Mouse (Mus musculus) lung, embryonic 15.5 days (tissue): Measurements from ENCODE around the gene Dnajb2. TPM values are rescaled to one million over a fixed set of nuclear protein-coding genes. Genes with fewer than 3 reads are reported as not detected.

Experiments
- ATAC-seq: fragments of 200-750 bp; cut with Nextera tagmentation; 2 replicates; pipeline ENCODE4 v1.8.0; 2017; ENCODE audit warnings: moderate number of reproducible peaks, borderline replicate concordance; ENCODE audit not compliant: low FRiP score, low TSS enrichment; ENCODE audit errors: extremely low read depth
- H3K27ac ChIP-seq: fragments of 300-500 bp; sonication (generic); 2 replicates; pipeline ENCODE4 v1.5.1; 2015; ENCODE audit warnings: moderate library complexity, mild to moderate bottlenecking, inconsistent platforms
- H3K27me3 ChIP-seq: fragments of 300-500 bp; sonication (generic); 2 replicates; pipeline ENCODE4 v1.6.1; 2015; ENCODE audit warnings: inconsistent platforms
- H3K36me3 ChIP-seq: fragments of 300-500 bp; sonication (generic); 2 replicates; pipeline ENCODE4 v1.6.1; 2015; ENCODE audit warnings: inconsistent platforms
- H3K4me1 ChIP-seq: fragments of 300-500 bp; sonication (generic); 2 replicates; pipeline ENCODE4 v1.6.1; 2015; ENCODE audit warnings: inconsistent platforms
- H3K4me2 ChIP-seq: fragments of 300-500 bp; sonication (generic); 2 replicates; pipeline ENCODE4 v1.6.1; 2015; ENCODE audit warnings: inconsistent platforms, mild to moderate bottlenecking, moderate library complexity
- H3K4me3 ChIP-seq: fragments of 300-500 bp; sonication (generic); 2 replicates; pipeline ENCODE4 v1.5.1; 2015; ENCODE audit warnings: mild to moderate bottlenecking, inconsistent platforms
- H3K9ac ChIP-seq: fragments of 300-500 bp; sonication (generic); 2 replicates; pipeline ENCODE4 v1.6.1; 2015; ENCODE audit warnings: inconsistent platforms
- H3K9me3 ChIP-seq: fragments of 300-500 bp; sonication (generic); 2 replicates; pipeline ENCODE4 v1.6.1; 2016; ENCODE audit warnings: inconsistent platforms
- WGBS: fragments of 180-500 bp; shearing (Covaris S2); methylation state at CpG from one replicate; pipeline ENCODE4 v1.1.7; 2015; 5-methylcytosine and 5-hydroxymethylcytosine counted together
- polyA plus RNA-seq: library from polyadenylated mRNA; unstranded; fragments of >200 nt; fragmentation: Nextera tagmentation; extraction: Ambion mirVana; gene quantifications from 2 replicates; pipeline ENCODE4 v1.2.1, GENCODE M21; 2015

Dnajb2 gene
- polyA plus RNA-seq = 30.8 and 33.3 TPM in 2 replicates

- under 1% methylated on average over 64 of the region's 64 CpGs for WGBS
- H3K9me3 ChIP-seq = no peaks in the 10 kb centered on the region
- H3K27me3 ChIP-seq = no peaks in the 10 kb centered on the region
- H3K4me2 ChIP-seq = peak within 1 kb of the TSS; percentile 96
- peak within 1 kb of the TSS; percentile 87 for H3K27ac ChIP-seq
- peak within 1 kb of the TSS; percentile 78 for H3K9ac ChIP-seq
- peaks cover 23% of the 10 kb centered on the region for H3K4me1 ChIP-seq
- ATAC-seq = peak; percentile 93
- H3K36me3 ChIP-seq = no peaks in the 10 kb centered on the region
- peak within 1 kb of the TSS; percentile 80 for H3K4me3 ChIP-seq
Observed at GRCm38 (mm10) chr1:75236117-75237050, at the start of gene Dnajb2. Gene Dnajb2 (plus strand): TSS chr1:75236406.

DNA sequence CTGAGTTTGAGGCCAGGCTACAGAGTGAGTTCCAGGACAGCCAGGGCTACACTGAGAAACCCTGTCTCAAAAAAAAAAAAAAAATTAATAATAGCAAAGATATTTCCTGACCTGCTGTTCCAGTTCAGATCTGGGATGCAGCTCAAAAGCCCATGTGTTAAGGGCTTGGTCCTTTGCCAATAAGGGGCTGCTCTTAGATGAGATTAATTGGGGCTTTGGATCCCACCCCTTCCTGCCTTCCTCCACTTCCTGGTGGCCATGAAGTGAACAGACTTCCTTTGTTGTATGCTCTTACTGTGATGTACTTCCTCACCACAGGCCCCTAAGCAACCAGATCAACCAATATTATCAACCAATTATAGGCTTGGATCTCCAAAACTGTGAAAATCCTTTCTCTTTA lies 49.1 kb upstream of the Dnajb2 start:
- H3K36me3 ChIP-seq = peaks cover 45% of the 10 kb centered on the region
- H3K4me3 ChIP-seq = no peak overlapping the region
- ATAC-seq = no peak
- H3K27me3 ChIP-seq = no peaks in the 10 kb centered on the region
- no peak overlapping the region for H3K4me2 ChIP-seq
- H3K9me3 ChIP-seq = no peaks in the 10 kb centered on the region
- peaks cover 9% of the 10 kb centered on the region for H3K4me1 ChIP-seq
- H3K9ac ChIP-seq = no peak overlapping the region
- H3K27ac ChIP-seq = no peak overlapping the region

DNA sequence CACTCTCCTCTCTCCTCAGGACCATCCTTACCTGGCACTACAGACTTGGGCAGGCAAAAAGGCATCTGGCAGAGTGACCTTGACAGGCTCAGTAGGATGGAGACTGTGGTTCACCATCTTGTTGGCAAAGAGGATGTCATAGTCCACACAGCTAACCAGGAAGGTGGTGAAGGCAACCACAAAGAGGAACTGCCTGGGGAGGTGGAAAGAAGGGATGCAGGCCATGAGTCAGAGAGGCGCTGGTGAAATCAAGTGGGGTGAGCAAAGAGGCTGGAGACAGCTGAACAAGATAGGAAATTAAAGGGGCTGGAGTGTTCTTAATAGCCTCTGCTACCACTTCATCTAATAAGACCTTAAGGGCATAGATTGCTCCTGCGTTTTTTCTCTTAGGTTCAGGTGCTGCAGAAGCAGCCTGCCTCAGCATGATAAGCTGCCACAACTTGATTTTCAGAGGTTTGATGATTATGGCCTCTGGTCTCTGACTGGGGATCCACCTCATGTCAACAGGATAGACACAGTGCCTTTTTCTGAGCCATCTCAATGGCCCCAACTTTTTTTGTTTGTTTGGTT lies 48.2 kb upstream of the Dnajb2 start:
- no peak for ATAC-seq
- Histone ChIP-seq H3K27ac (no peak overlapping the region), H3K9me3 (no peaks in the 10 kb centered on the region), H3K4me1 (peaks cover 13% of the 10 kb centered on the region), H3K27me3 (no peaks in the 10 kb centered on the region), H3K4me2 (no peak overlapping the region), H3K36me3 (peaks cover 37% of the 10 kb centered on the region), H3K9ac (no peak overlapping the region), H3K4me3 (no peak overlapping the region)
- WGBS = 84% methylated on average over 2 of the region's 2 CpGs

- Histone ChIP-seq H3K4me1 (peaks cover 19% of the 10 kb centered on the region), H3K27ac (no peak overlapping the region), H3K9ac (peak overlapping the region; percentile 88), H3K27me3 (no peaks in the 10 kb centered on the region), H3K9me3 (no peaks in the 10 kb centered on the region), H3K36me3 (peaks cover 25% of the 10 kb centered on the region), H3K4me2 (peak overlapping the region; percentile 90; the same call in 1 of the 2 replicates), H3K4me3 (peak overlapping the region; percentile 87; the same call in 1 of the 2 replicates)
- ATAC-seq = no peak
- 36% methylated on average over 2 of the region's 2 CpGs for WGBS
Observed at GRCm38 (mm10) chr1:75190577-75190976, 45.6 kb upstream of the Dnajb2 start.

- WGBS = 33% methylated on average over 5 of the region's 5 CpGs
- ATAC-seq = peak; percentile 39; the same call in 1 of the 2 replicates
- Histone ChIP-seq H3K9ac (peak overlapping the region; percentile 88), H3K9me3 (no peaks in the 10 kb centered on the region), H3K36me3 (peaks cover 18% of the 10 kb centered on the region), H3K27me3 (no peaks in the 10 kb centered on the region), H3K27ac (peak overlapping the region; percentile 70), H3K4me3 (peak overlapping the region; percentile 87), H3K4me2 (peak overlapping the region; percentile 90), H3K4me1 (peaks cover 19% of the 10 kb centered on the region)
Observed at GRCm38 (mm10) chr1:75191258-75191621, 45.0 kb upstream of the Dnajb2 start.

- H3K4me3 ChIP-seq = peak within 1 kb of the TSS; percentile 87
- H3K27me3 ChIP-seq = no peaks in the 10 kb centered on the region
- peaks cover 19% of the 10 kb centered on the region for H3K4me1 ChIP-seq
- ATAC-seq = peak; percentile 99
- WGBS = under 1% methylated on average over 55 of the region's 56 CpGs
- H3K9ac ChIP-seq = peak within 1 kb of the TSS; percentile 91
- peak within 1 kb of the TSS; percentile 90 for H3K27ac ChIP-seq
- H3K36me3 ChIP-seq = peaks cover 17% of the 10 kb centered on the region
- peak within 1 kb of the TSS; percentile 90 for H3K4me2 ChIP-seq
- H3K9me3 ChIP-seq = no peaks in the 10 kb centered on the region
Observed at GRCm38 (mm10) chr1:75191622-75192402, 44.4 kb upstream of the Dnajb2 start, which contains the start of the genes Ankzf1 and Atg9a. Gene Ankzf1 (plus strand): TSS chr1:75192151. Gene Atg9a (minus strand): TSS chr1:75192196.

- H3K27ac ChIP-seq = peak overlapping the region; percentile 90
- under 1% methylated on average over 19 of the region's 19 CpGs for WGBS
- H3K4me1 ChIP-seq = peaks cover 19% of the 10 kb centered on the region
- no peaks in the 10 kb centered on the region for H3K27me3 ChIP-seq
- no peaks in the 10 kb centered on the region for H3K9me3 ChIP-seq
- H3K9ac ChIP-seq = peak overlapping the region; percentile 91
- peaks cover 18% of the 10 kb centered on the region for H3K36me3 ChIP-seq
- peak overlapping the region; percentile 90 for H3K4me2 ChIP-seq
- peak overlapping the region; percentile 87 for H3K4me3 ChIP-seq
- peak; percentile 33; the same call in 1 of the 2 replicates for ATAC-seq
Observed at GRCm38 (mm10) chr1:75192452-75192851, 43.8 kb upstream of the Dnajb2 start.

DNA sequence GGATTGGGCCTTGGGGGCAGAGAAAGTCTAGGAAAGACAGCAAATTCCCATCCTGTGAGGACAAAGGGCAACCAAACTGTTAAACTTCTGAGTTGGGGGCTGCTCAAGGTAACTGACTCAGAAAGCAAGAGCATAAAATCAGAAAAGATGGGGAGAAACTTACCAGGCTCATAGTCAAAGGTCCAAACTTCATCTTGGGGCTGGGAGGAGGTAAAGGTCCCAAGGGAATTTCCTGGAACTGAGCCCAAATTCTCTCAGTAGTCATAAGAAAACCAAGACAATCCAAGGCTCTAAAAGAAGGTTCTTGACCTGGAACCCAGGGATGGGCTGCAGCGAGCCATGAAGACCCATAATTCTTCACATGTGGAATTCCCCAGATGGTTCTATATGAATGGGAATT lies 35.0 kb upstream of the Dnajb2 start:
- Histone ChIP-seq H3K36me3 (peaks cover 36% of the 10 kb centered on the region), H3K27ac (no peak overlapping the region), H3K4me1 (no peaks in the 10 kb centered on the region), H3K4me2 (no peak overlapping the region), H3K9ac (no peak overlapping the region), H3K9me3 (no peaks in the 10 kb centered on the region), H3K27me3 (no peaks in the 10 kb centered on the region), H3K4me3 (no peak overlapping the region)
- 91% methylated on average over 1 of the region's 1 CpGs for WGBS
- ATAC-seq = no peak

DNA sequence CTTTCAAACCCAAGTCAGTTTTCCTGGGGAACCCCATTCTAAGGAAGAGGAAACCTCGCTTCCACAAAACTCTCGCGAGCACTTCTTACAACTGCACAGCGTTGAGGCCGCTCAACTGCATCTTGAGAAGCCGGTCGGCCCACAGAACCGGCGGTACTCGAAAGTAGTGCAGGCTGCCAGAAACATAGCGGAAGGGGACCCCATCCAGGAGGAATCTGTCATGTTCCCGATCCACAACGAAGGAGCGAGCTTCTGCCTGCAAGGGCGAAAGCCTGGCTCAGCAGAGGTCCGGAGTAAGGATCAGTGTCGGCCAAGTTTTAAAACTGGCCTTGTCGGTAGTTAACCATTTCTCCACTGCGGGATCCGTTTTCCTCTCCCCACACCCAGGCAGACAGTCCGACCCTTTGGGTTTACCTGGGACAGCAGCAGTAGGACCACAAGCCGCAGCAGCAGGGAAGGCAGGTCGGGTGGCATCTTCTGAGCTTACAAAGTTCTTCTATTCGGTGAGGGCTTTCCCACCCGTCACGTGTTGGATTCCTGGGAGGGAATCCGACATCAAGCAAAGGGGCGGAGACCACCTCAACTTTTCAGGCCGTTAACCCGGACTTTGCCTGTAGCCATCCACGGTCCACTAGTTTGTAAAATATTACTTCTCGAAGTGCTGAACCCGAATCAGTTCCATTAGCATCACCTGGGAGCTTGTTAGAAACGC lies 27.1 kb upstream of the Dnajb2 start:
- peaks cover 17% of the 10 kb centered on the region; the same call in 1 of the 2 replicates for H3K36me3 ChIP-seq
- H3K4me2 ChIP-seq = peak overlapping the region; percentile 81
- H3K9me3 ChIP-seq = no peaks in the 10 kb centered on the region
- no peak for ATAC-seq
- H3K27ac ChIP-seq = peak overlapping the region; percentile 15; the same call in 1 of the 2 replicates
- peaks cover 39% of the 10 kb centered on the region for H3K4me1 ChIP-seq
- no peaks in the 10 kb centered on the region for H3K27me3 ChIP-seq
- H3K9ac ChIP-seq = peak overlapping the region; percentile 52
- WGBS = 10% methylated on average over 34 of the region's 34 CpGs
- H3K4me3 ChIP-seq = peak overlapping the region; percentile 70

- Histone ChIP-seq H3K4me3 (peak within 1 kb of the TSS; percentile 70), H3K27me3 (no peaks in the 10 kb centered on the region), H3K9me3 (no peaks in the 10 kb centered on the region), H3K4me1 (peaks cover 45% of the 10 kb centered on the region), H3K36me3 (peaks cover 25% of the 10 kb centered on the region; the same call in 1 of the 2 replicates), H3K4me2 (peak within 1 kb of the TSS; percentile 81), H3K27ac (no peak within 1 kb of the TSS), H3K9ac (peak within 1 kb of the TSS; percentile 87)
- ATAC-seq = peak; percentile 92
- WGBS = 5% methylated on average over 42 of the region's 42 CpGs
Observed at GRCm38 (mm10) chr1:75210136-75211087, 25.8 kb upstream of the Dnajb2 start, which contains the start of the genes Glb1l and Stk16. Gene Glb1l (minus strand): TSS chr1:75210813. Gene Stk16 (plus strand): TSS chr1:75210838.
